Mouse (Mus musculus): ENCODE measurements around the gene Ndufs1.

- TF ChIP-seq CTCF (IDR thresholded peaks at IDR 0.05; ENCODE audit: low read depth) (no peak), EP300 (IDR thresholded peaks at IDR 0.05; ENCODE audit: low read depth) (no peak)
Measured at GRCm38 (mm10) chr1:63119675-63120074, 57.0 kb downstream of the Ndufs1 start.
